Mouse (Mus musculus) erythroblast, embryonic 14.5 days (primary cell): Measurements from ENCODE around the gene Hmox1.

Experiments used
- GATA1 ChIP-seq: IDR thresholded peaks from 2 replicates; pipeline ENCODE4 v1.6.1; 2012; ENCODE audit warnings: low read length, inconsistent platforms, mixed read lengths
- TAL1 ChIP-seq: IDR thresholded peaks from 3 replicates; pipeline ENCODE4 v1.6.1; 2012; ENCODE audit warnings: low read length, inconsistent platforms, mixed read lengths

GRCm38 (mm10) chr8:75060815-75061214 lies 32.6 kb upstream of the Hmox1 start:
- TF ChIP-seq GATA1 (no peak), TAL1 (no peak)
